In the genomic region with DNA sequence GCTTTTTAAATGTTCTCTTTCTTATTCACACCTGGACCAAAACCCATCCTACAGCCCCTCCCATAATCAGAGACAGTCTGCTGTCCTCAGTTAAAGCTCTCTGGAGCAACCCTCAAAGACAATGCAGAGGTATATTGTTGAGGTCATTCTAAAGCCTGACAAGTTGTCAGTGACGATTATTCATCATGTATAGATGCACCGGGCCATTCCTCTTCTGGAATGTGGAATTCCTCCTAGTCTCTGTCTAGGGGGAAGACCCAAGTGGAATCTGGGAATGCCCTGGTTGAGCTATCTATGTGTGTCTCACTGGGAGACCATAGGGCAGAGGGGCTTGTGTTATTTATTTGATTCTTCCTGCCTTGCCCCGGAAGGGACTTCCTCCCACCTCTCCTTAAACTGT, we compare ENCODE assay signal across 32 mouse cellular contexts.
"Had no signal": no experiment of that assay in that cellular context is flagged by ENCODE, and none has a peak within 500 bp of the region (broad histone marks: within the 10 kb centered on the region; RNA-seq: fewer than 3 reads in every experiment).

No protein-coding gene starts in this region.

- H3K27ac ChIP-seq: limb, embryonic 10.5 days; limb, embryonic 12.5 days; limb, embryonic 13.5 days; limb, embryonic 15.5 days; liver, embryonic 12.5 days; liver, embryonic 13.5 days; liver, embryonic 14.5 days; liver, embryonic 15.5 days; lung, embryonic 15.5 days; macrophage; midbrain, embryonic 10.5 days; midbrain, embryonic 12.5 days; midbrain, embryonic 13.5 days; midbrain, embryonic 15.5 days; neural tube, embryonic 12.5 days; neural tube, embryonic 13.5 days had no signal

- DNase-seq: left cerebral cortex, postnatal 4 days; liver, embryonic 13.5 days; liver, postnatal 0 days; lung, adult 18-20 months; lung, adult 2 months; lung, embryonic 14.5 days; lung, postnatal 10 days; lung, postnatal 14 days; lung, postnatal 36 days; lung, postnatal 4 days; midbrain, embryonic 14.5 days had no signal

- ATAC-seq: liver, embryonic 12.5 days; liver, postnatal 0 days; lung, postnatal 0 days; midbrain, embryonic 13.5 days; midbrain, embryonic 15.5 days; midbrain, embryonic 16.5 days had no signal

- H3K4me1 ChIP-seq: limb, embryonic 10.5 days; limb, embryonic 12.5 days; limb, embryonic 13.5 days; limb, embryonic 15.5 days; liver, embryonic 12.5 days; liver, embryonic 13.5 days; liver, embryonic 15.5 days; lung, embryonic 15.5 days; megakaryocyte, embryonic 14.5 days; midbrain, embryonic 12.5 days; midbrain, embryonic 15.5 days; neural tube, embryonic 12.5 days had no signal

- H3K9ac ChIP-seq: limb, embryonic 12.5 days; limb, embryonic 13.5 days; limb, embryonic 15.5 days; liver, embryonic 12.5 days; liver, embryonic 13.5 days; liver, embryonic 14.5 days; liver, embryonic 15.5 days; liver, postnatal 0 days; lung, embryonic 14.5 days; lung, embryonic 15.5 days; midbrain, embryonic 12.5 days; midbrain, embryonic 13.5 days; midbrain, embryonic 15.5 days; neural tube, embryonic 12.5 days; neural tube, embryonic 13.5 days had no signal

- H3K4me2 ChIP-seq: limb, embryonic 12.5 days; limb, embryonic 13.5 days; limb, embryonic 15.5 days; liver, embryonic 11.5 days; liver, embryonic 12.5 days; liver, embryonic 13.5 days; liver, embryonic 15.5 days; lung, embryonic 14.5 days; lung, embryonic 15.5 days; midbrain, embryonic 11.5 days; midbrain, embryonic 12.5 days; midbrain, embryonic 13.5 days; midbrain, embryonic 15.5 days; neural tube, embryonic 12.5 days; neural tube, embryonic 13.5 days had no signal

- H3K4me3 ChIP-seq: limb, embryonic 10.5 days; limb, embryonic 12.5 days; limb, embryonic 13.5 days; limb, embryonic 15.5 days; liver, embryonic 12.5 days; liver, embryonic 13.5 days; liver, embryonic 15.5 days; lung, embryonic 15.5 days; megakaryocyte, embryonic 14.5 days; midbrain, embryonic 10.5 days; midbrain, embryonic 12.5 days; midbrain, embryonic 13.5 days; midbrain, embryonic 15.5 days; myocyte; neural tube, embryonic 12.5 days; neural tube, embryonic 13.5 days had no signal

- H3K9me3 ChIP-seq: limb, embryonic 10.5 days; limb, embryonic 12.5 days; limb, embryonic 13.5 days; limb, embryonic 15.5 days; liver, embryonic 12.5 days; liver, embryonic 13.5 days; liver, embryonic 15.5 days; lung, embryonic 15.5 days; midbrain, embryonic 10.5 days; midbrain, embryonic 12.5 days; midbrain, embryonic 13.5 days; midbrain, embryonic 15.5 days; neural tube, embryonic 12.5 days; neural tube, embryonic 13.5 days had no signal

- H3K27me3 ChIP-seq: limb, embryonic 12.5 days; limb, embryonic 13.5 days; limb, embryonic 15.5 days; liver, embryonic 12.5 days; liver, embryonic 13.5 days; liver, embryonic 15.5 days; lung, embryonic 15.5 days; megakaryocyte, embryonic 14.5 days; midbrain, embryonic 12.5 days; midbrain, embryonic 13.5 days; midbrain, embryonic 15.5 days; neural tube, embryonic 12.5 days; neural tube, embryonic 13.5 days had no signal

- H3K36me3 ChIP-seq: liver, embryonic 13.5 days; liver, embryonic 15.5 days; midbrain, embryonic 10.5 days; midbrain, embryonic 12.5 days; midbrain, embryonic 13.5 days; midbrain, embryonic 15.5 days; neural tube, embryonic 12.5 days; neural tube, embryonic 13.5 days had no signal
